Mouse (Mus musculus): ENCODE data around the gene Igf1r.

Igf1r gene

DNA sequence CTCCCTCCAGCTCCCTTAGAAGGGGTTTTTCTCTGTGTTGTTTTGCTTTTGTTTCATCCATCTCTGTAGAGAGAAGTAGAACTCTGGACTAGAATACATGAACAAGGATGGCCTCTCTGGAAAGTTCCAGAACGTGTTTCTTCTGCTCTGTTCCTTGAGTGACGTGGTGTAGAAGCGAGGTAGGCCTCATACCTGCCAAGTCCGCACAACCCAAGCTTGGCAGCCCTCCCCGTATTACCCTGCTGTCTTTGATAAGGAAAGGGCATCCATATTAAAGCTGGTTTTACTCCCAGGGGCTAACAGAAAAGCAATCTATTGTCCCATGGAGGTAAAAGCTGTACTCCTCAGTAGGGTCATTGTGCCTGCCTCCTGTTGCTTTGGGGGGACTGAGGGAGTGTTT is 164.9 kb downstream of the Igf1r start:
- DNase-seq (ENCODE audit: low read depth, low spot score), result no peak

DNA sequence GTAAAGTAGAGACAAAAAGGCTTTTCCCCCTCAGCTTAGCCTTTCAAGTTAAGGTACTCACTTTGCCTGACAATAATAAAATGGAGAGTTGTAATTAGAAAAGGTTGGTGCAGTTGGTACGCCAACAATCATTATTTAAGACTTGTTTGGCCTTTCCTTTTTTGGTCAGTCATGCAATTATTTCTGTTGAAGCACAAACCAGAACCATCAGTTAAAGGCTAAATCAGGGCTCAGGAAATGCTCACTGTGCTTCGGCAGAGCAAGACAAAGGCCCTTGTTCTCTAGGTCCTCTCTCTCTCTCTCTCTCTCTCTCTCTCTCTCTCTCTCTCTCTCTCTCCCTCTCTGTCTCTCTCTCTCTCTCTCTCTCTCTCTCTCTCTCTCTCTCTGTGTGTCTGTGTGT is 165.4 kb downstream of the Igf1r start:
- DNase-seq (ENCODE audit: low read depth, low spot score), result no peak

DNA sequence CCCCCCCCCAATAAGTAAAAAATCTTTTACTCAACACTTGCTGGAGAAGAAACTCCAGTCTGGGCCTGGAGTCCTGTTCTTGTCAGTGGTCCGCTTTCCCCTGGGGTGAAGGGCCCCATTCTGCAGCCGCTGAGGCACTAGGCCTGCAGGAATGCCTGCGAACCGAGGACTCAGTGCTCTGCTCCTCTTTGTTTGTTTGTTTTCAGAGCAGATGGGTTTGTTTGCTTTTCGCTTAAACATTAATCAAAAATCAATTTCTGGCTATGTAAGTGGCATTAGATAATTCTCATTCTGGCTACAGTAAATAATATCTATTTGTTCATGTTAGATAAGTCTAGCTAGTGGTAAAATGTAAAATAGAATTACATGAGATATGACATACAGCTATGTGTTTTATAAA is 167.0 kb downstream of the Igf1r start:
- no peak for DNase-seq (ENCODE audit: low read depth, low spot score)

DNA sequence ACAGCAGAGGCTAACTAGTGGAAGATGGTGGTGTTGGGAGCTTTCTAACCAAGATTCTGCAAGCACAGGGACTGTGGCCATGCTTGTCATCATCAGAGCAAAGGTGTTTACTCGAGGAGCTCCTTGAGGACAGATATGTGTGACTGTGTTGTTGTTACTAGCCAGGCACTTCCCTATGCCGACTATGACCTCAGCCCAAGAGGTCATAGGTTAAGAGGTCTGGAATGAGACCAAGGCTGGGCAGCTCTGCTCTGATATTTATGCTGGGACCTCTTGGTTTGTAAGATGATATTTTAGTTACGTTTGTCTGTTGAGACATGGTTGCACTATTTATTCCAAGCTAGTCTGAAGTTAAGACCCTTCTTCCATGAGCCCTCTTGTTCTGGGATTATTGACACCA is 169.8 kb downstream of the Igf1r start:
- no peak for DNase-seq (ENCODE audit: low read depth, low spot score)

DNA sequence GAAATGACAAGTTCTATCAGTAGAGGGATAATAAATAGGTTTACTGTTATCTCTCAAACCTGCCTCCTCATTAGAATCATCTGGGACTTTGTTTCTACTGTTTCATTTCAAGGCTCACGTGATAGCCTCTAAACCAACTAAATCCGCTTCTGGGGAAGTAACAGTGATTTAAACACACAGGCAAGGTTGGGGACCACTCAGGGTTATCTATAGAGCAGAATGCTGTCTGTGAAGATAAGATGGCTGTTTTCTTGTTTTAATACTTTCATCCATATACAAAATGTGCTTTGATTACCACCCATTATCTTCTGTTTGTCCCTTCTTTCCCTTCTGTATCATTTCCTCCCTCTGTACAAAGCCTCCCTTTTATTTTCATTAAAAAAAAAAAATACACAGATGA is 172.7 kb downstream of the Igf1r start:
- DNase-seq (ENCODE audit: low read depth, low spot score), result no peak

DNA sequence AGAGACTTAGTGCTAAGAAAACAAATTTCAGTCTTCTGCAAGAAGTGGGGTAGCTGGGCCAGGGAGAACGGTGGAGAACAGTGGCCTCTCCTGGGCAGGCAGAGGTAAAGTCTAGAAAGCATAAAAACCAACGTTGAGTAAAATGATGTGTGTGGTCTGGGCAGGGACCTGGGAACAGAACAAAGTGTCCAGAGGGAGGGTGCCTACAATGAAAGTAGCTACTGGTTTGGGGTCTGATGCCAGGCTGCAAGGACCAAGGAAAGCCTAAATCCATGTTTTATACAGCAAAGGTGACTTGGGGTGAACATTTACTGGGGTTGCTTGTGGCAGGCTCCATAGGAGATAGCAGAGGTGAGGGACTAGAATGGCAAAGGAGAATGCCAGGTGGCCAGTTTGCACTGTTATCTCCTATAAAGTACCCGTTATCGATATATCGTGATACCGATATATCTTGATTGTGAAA is 175.2 kb downstream of the Igf1r start:
- DNase-seq (ENCODE audit: low read depth, low spot score), result no peak

DNA sequence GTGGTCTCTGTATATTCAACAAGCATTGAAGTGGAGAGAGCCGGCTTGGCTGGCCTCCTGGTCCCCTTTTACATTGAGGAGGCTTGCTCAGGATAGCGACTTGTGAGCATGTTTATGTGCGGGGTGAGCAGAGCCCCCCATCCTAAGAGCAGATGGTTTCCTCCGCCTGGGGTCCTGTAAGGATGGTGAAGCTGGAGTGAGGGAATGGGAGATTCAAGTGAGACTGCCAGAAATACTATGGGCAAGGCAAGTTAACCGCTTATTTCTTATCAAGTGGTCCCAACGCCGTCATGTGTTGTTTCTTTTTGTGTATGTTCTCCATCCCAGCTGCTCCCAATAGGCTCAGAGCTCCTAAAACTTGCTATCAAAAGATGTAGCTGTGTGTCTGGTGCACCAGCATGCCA is 175.6 kb downstream of the Igf1r start:
- no peak for DNase-seq (ENCODE audit: low read depth, low spot score)

DNA sequence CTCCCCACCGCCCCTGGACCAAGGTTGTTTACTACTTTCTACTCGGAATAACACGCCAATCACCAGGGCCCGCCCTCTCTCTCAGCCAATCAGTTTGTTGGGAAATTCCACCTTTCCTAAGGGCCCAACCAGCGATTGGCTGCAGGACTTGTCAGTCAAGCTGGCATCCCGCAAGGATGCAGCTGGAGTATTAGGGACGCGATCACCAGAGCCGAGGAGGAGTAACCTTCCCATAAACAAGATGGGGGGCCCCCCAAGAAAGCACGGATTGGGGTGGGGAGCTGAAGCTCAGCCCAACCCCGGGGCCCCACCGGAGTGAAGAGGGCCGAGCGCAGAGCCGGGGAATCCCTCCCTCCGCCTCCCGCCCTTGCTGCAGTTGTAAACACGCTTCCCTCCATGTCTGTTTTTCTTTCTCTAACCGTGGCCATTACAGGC is 176.5 kb downstream of the Igf1r start:
- peak; percentile 100 for DNase-seq (ENCODE audit: low read depth, low spot score)

DNA sequence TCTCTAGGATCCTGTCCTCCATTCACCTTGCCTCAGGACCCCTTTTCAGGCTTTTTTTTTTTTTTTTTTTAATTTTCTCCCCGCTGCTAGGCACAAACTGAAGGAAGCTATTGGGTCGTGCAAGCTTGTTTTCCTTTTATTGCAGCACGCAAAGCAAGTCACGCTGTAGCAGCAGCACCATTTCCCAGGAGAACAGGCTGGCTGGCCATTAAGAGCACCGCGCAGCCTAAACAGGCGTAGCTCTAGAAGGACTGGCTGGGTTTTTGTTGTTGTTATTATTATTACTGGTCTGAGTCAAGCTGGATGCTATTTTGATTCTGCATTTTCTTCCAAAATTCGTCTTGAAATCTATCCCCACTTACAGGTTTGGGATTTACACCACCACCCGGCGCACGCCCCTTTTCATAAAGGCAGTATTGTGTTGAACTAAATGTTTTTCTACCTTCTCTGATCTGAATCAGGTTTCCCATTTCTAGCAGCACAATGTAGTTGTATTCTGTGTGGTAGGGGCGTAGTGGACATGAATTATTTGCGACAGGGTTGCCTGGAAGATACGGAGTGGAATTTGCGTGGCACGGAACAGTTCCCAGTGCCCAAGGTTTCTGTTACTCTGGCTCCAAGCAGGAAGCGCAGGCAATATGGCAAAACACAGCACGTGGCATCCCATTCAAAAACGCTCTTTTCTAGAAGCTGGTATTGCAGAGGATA is 177.1 kb downstream of the Igf1r start:
- peak; percentile 88 for DNase-seq (ENCODE audit: low read depth, low spot score)

DNA sequence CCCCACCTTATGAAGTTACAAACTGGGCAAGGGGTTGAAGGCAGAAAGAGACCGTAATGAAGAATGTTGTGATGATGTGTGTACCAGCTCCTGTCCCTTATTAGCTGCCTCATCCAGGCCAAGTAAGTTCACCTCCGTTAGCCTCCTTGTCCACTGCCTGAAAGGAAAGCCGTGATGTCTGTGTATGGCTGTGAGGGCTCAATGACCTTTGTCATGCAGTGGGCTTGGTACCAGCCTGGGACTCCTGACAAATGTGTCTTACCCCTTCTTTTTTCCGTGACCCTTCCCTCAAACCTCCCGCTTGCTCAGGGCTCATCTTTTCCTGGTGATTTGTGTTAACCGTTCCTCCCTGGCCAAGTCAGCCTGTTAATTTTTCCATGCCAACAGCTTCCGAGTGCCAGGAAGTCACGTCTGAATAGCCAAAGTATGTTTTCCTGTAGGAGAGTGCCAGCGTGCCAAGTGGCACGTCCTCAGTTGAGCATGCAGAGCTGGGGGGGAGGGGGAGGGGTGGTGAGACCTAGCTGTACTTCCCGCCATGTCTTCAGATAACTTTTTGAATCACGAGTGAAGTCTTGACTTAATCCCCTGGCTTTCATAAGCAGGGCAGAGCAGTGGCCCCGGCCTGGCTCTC is 178.4 kb downstream of the Igf1r start:
- no peak for DNase-seq (ENCODE audit: low read depth, low spot score)

DNA sequence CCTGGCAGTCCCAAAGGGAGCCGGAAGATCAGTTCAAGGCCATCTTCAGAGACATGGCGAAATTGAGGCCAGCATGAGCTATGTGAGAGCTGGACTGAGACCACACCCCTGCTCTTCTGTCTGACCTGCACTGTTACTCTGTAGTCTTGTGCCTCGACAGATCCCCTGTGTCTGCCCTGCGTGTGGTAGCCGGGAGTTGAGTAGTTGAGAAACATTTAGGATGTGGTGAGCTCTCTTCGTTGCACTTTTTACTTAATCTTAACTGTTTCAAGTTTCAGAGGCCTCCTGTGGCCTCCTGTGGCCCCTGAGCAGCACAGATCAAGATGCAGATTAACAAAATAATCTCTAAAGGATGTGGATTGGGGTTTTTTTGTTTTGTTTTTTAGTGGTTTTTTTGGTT is 181.1 kb downstream of the Igf1r start:
- no peak for DNase-seq (ENCODE audit: low read depth, low spot score)

DNA sequence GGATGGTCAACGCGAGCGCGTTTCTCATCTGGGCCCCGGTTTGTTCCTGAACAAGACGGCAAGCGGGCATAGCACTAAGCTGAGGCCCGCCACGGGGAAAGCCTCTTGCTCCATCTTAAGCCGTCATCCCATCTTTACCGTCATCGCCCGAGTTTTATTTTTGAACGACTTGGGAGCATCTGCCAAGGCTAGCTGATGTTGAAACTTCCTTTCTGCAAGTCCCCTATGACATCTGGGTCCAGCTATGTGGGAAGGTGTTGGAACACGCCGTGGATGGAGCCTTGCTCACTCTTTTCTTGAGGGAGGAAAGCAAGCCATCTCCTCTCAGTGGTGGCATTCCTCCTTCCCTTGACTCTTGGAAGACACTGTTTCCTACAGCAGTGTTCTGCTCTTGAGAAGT is 182.3 kb downstream of the Igf1r start:
- no peak for DNase-seq (ENCODE audit: low read depth, low spot score)

DNA sequence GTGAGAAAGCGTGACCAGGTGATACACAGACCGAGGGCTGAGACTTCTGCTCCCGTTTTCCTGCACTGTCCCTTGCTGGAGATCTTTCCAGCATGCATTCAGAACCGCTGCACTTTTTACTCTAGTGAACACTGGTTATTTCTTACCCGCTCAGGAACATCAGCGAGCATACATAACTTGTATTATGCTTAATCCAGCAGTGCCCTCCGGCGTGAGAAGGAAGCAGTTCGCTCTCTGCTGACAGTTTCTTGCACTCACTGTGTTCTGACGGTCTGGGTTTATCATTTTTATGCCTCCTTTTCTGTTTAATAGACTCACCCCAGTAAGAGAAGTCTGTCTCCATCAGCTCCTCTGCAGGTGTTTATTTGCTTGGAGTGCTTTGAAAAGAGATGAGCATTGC is 183.4 kb downstream of the Igf1r start:
- no peak for DNase-seq (ENCODE audit: low read depth, low spot score)

DNA sequence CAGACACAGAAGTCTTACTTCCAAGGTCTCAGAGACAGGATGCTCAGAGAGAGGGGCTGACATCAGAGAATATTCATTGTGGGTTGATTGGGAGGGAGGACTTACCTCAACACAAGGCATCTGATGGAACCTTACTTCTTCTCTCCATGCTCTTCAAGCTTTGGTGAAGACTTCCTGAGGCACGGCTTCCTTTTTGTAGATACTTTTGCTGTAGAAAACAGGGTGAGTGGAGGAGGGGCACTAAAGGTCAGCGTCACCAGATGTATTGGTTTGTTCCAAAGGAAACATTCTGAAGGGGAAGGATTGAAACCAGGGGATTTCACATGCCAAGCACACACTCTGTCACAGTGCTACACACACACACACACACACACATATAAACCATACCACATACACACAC is 186.8 kb downstream of the Igf1r start:
- DNase-seq (ENCODE audit: low read depth, low spot score), result no peak

DNA sequence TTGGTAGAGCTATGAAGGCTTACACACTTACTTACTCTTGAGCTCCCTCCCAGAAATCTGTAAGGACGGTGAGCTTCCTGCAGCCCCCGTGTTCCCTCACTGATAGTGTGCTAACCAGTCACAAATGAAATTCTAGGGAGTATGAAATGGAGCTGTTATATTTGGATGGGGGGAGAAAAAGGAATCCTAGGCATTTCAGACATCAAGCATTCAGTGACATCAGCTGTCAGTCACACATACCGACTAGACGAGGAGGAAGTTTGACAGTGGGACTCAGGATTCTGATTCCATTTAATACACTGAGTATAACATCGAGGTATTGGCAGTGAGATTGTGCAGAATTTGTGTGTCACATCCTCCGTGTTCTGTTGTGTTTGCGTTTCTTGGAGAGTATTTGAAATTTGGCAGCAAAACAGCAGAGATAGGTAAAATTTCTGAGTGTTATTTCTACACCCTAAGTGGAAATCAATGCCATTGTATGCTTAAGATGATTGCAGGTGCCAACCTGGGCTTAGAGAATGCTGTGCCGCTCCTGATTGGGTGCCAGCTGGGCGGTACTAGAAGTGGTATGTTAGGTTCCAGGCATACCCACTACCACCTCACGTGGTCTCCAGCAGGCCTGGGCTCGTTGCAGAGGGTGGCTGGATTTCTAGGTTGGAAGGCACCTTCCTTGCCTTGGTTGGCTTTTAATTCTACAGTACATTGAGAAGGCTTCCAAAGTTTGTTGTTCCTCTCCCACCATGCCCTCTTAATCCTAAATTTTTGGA is 187.6 kb downstream of the Igf1r start:
- DNase-seq (ENCODE audit: low read depth, low spot score), result no peak

DNA sequence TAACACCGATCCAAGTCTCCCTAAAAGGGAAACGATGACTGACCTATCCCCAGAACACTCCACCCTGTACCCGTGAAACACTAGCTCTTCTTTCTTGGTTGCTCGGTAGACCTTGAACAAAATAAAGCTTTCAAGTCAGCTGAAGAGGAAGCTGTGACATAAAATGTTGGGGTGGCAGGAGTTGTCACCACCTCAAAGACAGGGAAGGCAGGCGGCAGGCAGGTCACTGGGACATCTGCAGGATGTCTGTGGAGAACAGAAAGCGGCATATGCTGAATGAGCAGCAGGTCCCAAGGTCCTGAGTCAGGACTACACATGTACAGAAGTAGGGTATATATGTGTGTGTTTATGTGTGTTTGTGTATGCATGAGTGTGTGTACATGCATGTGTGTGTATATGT is 191.6 kb downstream of the Igf1r start:
- no peak for DNase-seq (ENCODE audit: low read depth, low spot score)

DNA sequence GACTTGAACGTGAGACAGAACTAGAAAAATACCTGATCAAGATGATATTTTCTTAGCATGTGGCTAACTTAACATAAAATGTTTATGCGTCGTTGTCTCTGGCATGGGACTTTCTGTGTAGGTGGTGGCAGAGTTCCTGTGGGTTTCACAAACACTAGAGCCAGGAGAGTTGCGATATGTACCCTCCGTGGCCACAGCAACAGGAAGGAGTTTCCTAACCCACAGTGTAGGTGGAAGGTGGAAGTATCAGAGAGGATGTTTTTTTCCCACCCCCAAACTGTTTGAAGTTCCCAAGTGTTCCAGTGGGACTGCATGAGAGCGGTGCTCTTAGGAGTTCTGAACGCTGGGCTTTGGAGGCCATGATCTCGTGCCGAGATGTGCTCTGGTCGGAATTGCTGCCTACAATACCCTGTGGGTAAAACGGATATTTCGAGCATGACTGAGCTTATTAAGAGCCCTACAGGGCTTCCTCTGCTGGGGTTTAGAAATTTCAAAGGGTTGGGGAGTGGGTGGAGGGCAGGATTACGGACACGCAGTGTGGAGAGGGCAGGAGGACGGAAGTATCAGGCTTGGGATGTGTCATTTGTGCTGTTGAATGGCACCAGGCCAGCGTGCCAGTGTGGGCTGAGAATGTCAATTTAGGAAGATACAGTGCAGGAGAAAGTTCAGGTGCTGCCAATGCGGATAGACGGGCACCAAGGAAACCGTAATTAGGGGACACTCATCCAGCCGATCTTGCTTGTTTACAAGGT is 195.8 kb downstream of the Igf1r start:
- DNase-seq (ENCODE audit: low read depth, low spot score), result no peak

DNA sequence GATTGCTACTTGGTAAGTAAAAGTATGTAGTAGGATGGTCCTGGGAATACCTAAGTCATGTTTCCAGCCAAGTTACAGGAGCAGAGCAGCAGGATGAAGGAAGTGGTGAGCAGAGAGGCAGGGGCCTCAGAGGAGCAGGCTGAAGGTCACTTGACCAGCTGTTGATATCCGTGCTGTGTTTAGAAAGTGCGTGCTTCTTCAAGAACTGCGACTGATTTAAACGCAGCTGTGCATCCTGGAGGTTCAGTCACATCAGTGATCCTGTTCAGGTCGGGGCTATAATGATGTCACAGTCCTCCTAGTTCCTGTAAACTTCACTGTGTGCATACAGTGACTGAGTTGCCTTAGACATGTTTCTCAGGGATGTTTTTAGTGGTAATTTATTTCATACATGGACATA is 199.3 kb downstream of the Igf1r start:
- DNase-seq (ENCODE audit: low read depth, low spot score), result no peak

DNA sequence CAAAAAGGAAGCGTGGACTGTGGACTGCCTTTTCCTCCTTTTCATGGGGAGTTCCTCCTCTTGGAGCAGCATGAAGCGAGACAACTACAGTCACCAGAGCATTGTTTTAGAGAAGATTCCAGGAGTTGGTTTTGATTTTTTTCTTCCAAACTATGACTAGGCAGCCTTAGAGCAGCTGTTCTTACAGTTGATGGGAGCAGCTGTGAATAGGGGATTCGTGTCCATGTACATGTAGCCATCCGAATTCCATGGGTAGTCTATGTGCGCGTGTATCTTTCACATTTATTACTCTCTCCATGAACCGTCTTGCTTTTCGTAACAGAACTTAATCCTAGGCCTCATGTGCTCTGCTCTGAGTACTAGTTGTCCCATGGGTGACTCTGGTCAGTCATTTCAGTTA is 199.8 kb downstream of the Igf1r start:
- no peak for DNase-seq (ENCODE audit: low read depth, low spot score)

DNA sequence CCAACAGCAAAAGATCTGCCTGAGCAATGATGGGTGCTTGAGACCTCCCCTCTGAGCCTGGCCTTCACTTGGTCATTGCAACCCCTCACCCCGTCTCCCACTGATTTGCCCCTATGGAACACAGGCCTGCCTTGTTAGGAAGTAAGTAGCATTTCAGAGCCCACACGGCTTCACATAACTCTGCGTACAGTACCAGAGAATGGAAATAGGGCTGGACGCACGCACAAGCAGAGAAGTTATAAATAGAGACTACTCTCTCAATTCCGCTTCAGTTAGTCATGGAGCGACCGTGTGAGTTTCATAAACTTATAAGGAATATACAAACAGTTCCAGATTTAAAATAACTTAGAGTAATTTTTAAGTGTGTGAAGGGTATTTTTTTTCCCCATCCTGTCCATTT is 200.6 kb downstream of the Igf1r start:
- DNase-seq (ENCODE audit: low read depth, low spot score), result no peak

DNA sequence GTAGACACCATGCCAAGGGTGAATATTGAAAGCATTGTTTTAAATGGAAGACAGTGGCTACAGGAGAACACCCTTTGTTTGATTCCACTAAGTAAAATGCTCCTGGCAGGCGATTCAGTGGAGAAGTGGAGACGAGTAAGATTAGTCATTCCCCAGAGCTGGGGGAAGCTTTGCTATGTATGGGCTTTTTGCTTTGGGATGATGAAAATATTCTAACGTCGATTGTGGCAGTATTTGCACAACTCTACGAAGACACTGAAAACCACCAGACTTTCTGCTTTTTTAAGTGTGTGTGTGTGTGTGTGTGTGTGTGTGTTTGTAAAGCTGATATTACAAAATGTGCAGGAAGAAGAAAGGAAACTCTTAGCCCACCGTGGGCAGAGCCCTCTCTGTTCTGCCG is 202.0 kb downstream of the Igf1r start:
- DNase-seq (ENCODE audit: low read depth, low spot score), result no peak
